Mouse (Mus musculus) stomach, embryonic 14.5 days (tissue): ENCODE results near the gene Themis3. TPM values are rescaled to one million over a fixed set of nuclear protein-coding genes. Genes with fewer than 3 reads are reported as not detected.

Source experiments
- ATAC-seq: fragments of 200-750 bp; cut with Nextera tagmentation; 2 replicates; pipeline ENCODE4 v1.8.0; 2017; ENCODE audit warnings: low read depth, moderate TSS enrichment; ENCODE audit not compliant: insufficient number of reproducible peaks, insufficient read depth, low FRiP score
- H3K27ac ChIP-seq: fragments of 300-500 bp; sonication (generic); 2 replicates; pipeline ENCODE4 v1.5.1; 2014; ENCODE audit warnings: mild to moderate bottlenecking, low read length, moderate library complexity, mixed read lengths
- H3K27me3 ChIP-seq: fragments of 300-500 bp; sonication (generic); 2 replicates; pipeline ENCODE4 v1.6.1; 2014; ENCODE audit warnings: low read length, control low read depth, mixed read lengths; ENCODE audit not compliant: control insufficient read depth, insufficient read depth
- H3K36me3 ChIP-seq: fragments of 300-500 bp; sonication (generic); 2 replicates; pipeline ENCODE4 v1.6.1; 2014; ENCODE audit warnings: mild to moderate bottlenecking, control low read depth, low read length, moderate library complexity, mixed read lengths; ENCODE audit not compliant: control insufficient read depth, insufficient read depth
- H3K4me1 ChIP-seq: fragments of 300-500 bp; sonication (generic); 2 replicates; pipeline ENCODE4 v1.6.1; 2014; ENCODE audit warnings: low read length, control low read depth, mixed read lengths; ENCODE audit not compliant: control insufficient read depth, insufficient read depth
- H3K4me2 ChIP-seq: fragments of 300-500 bp; sonication (generic); replicated peaks from 2 replicates; pipeline ENCODE4 v1.6.1; 2014; ENCODE audit warnings: low read depth, low read length, control low read depth
- H3K4me3 ChIP-seq: fragments of 300-500 bp; sonication (generic); 2 replicates; pipeline ENCODE4 v1.5.1; 2014; ENCODE audit warnings: low read depth, low read length, control low read depth
- H3K9ac ChIP-seq: fragments of 300-500 bp; sonication (generic); replicated peaks from 2 replicates; pipeline ENCODE4 v1.6.1; 2014; ENCODE audit warnings: low read depth, mild to moderate bottlenecking, control low read depth, low read length, moderate library complexity, mixed read lengths
- H3K9me3 ChIP-seq: fragments of 300-500 bp; sonication (generic); 2 replicates; pipeline ENCODE4 v1.6.1; 2016; ENCODE audit warnings: low read depth, low read length, control low read depth; ENCODE audit not compliant: control insufficient read depth
- WGBS: fragments of 180-500 bp; shearing (Covaris S2); extraction: QIAGEN DNeasy Blood & Tissue Kit; methylation state at CpG from one replicate; pipeline ENCODE4 v1.1.7; 2014; 5-methylcytosine and 5-hydroxymethylcytosine counted together
- polyA plus RNA-seq: library from polyadenylated mRNA; unstranded; fragments of >200 nt; fragmentation: Nextera tagmentation; extraction: Ambion mirVana; gene quantifications from 2 replicates; pipeline ENCODE4 v1.2.1, GENCODE M21; 2014

Gene Themis3
- polyA plus RNA-seq, 1 experiment from 2014 or later = 0.22 TPM

GRCm38 (mm10) chr17:66510221-66510683 is 84.2 kb downstream of the Themis3 start:
- Histone ChIP-seq H3K9ac (no peak overlapping the region), H3K36me3 (peaks cover 7% of the 10 kb centered on the region), H3K4me1 (peaks cover 10% of the 10 kb centered on the region; the same call in 1 of the 2 replicates), H3K9me3 (no peaks in the 10 kb centered on the region), H3K27me3 (no peaks in the 10 kb centered on the region), H3K4me3 (no peak overlapping the region), H3K27ac (peak overlapping the region; percentile 7), H3K4me2 (no peak overlapping the region)
- ATAC-seq = peak; percentile 50; the same call in 1 of the 2 replicates
- 17% methylated on average over 10 of the region's 10 CpGs for WGBS

GRCm38 (mm10) chr17:66507049-66507954 is 87.1 kb downstream of the Themis3 start:
- no peak overlapping the region for H3K4me3 ChIP-seq
- H3K27me3 ChIP-seq = no peaks in the 10 kb centered on the region
- no peak overlapping the region for H3K27ac ChIP-seq
- H3K36me3 ChIP-seq = peaks cover 16% of the 10 kb centered on the region
- H3K4me2 ChIP-seq = no peak overlapping the region
- H3K4me1 ChIP-seq = peaks cover 10% of the 10 kb centered on the region; the same call in 1 of the 2 replicates
- H3K9me3 ChIP-seq = no peaks in the 10 kb centered on the region
- H3K9ac ChIP-seq = no peak overlapping the region
- ATAC-seq = peak; percentile 30; the same call in 1 of the 2 replicates
- 76% methylated on average over 9 of the region's 9 CpGs for WGBS

GRCm38 (mm10) chr17:66504964-66505363 is 89.5 kb downstream of the Themis3 start:
- Histone ChIP-seq H3K4me3 (no peak overlapping the region), H3K27me3 (no peaks in the 10 kb centered on the region), H3K4me1 (0 out of 2 replicates have a peak, but pooled peaks cover 2% of the 10 kb centered on the region), H3K4me2 (no peak overlapping the region), H3K9me3 (no peaks in the 10 kb centered on the region), H3K27ac (no peak overlapping the region), H3K36me3 (peaks cover 23% of the 10 kb centered on the region), H3K9ac (no peak overlapping the region)
- WGBS = 89% methylated on average over 8 of the region's 8 CpGs
- no peak for ATAC-seq

Other genes with a start within 250 kb of the Themis3 start
- 13.2 and 14.7 TPM in 2 replicates for gene Mtcl1, start 144.9 kb downstream of the Themis3 start, polyA plus RNA-seq
- gene Rab12, start 74.9 kb downstream of the Themis3 start, polyA plus RNA-seq = 42.8 and 52.9 TPM in 2 replicates